Mouse (Mus musculus): Measurements from ENCODE around the gene Olfr1410. TPM values are rescaled to one million over a fixed set of nuclear protein-coding genes. Genes with fewer than 3 reads are reported as not detected.

Gene Olfr1410
- total RNA-seq, 4 experiments from 2014 or later = not detected

DNA sequence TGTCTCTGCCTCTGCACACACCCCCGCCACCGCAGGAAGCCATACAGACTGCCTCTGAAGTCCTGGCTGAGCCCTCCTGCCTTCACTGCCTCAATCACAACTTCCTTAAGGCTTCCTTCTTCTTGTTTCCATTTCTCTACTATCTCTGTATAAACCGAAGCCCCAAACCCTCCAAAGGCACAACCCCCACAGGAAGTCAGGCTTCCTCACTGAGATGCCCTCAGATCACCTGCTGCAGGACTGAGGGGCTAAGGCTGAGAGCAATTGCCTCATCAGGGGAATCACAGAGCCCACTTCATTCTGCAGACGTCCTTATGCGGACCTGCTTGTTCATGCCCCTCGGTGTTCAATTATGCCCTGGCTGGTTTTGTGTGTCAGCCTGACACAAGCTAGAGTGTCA is 34.8 kb downstream of the Olfr1410 start:
- no peak for DNase-seq (ENCODE audit: low spot score in 2 of 2)

DNA sequence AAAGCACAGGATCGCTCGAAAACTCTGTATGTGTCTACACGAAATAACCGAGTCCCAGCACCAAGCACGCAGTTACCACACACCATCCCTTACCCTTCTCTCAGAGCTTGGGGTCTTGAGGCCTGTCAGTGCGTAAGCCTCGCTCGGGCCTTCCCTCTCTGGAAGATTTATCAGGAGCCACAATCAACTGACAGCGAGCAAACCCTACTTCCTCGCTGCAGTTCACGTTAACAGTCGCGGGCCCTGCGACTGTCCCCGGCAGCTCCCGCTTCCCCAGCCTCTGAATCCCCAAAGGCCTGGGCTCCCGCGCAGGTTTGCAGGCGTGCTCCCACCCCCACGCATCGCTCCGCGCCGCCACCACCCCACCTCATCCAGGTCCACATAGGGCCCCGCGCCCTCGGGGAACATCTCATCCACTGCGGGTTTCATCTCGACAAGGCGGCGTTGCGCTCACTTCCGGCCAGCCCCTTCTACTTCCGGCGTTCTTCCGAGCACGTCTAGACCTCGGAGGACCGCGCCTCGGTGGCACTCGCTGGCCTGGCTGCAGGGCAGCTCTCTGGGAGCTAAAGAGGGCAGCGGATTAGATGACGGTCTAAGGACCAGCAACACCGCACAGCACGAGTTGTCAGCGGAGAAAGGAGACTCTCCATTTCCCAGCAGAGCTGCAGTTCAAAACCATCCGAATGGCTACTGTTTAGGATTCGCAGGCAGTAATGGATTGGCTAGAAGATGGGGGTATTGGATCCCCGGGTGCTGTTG is 36.1 kb downstream of the Olfr1410 start, which contains the start of gene Cops9:
Cops9 (minus strand) TSS at position 472 of the 759 bp plus-strand sequence.
- peak; percentile 81 to 89 for DNase-seq (ENCODE audit: low spot score in 2 of 2)

DNA sequence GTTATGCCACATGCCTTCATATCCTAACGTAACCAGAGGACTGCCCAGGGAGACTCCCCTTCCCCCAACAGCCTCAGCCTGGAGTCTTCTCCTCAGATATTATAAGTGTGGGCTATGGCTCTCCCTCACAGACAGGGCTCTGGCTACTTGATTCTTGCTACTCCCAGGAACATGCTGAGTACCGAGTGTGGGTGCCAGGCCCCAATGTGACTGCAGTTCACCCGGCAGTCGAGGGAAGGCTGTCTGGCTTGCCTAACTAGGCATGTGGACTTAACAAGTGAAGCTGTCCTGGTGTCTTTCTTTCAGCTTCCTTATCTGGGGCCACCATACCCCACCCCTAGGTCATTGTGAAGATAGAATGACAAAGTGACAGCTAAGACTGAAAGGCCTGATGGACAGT is 38.1 kb downstream of the Olfr1410 start:
- DNase-seq (ENCODE audit: low spot score in 2 of 2) = no peak

DNA sequence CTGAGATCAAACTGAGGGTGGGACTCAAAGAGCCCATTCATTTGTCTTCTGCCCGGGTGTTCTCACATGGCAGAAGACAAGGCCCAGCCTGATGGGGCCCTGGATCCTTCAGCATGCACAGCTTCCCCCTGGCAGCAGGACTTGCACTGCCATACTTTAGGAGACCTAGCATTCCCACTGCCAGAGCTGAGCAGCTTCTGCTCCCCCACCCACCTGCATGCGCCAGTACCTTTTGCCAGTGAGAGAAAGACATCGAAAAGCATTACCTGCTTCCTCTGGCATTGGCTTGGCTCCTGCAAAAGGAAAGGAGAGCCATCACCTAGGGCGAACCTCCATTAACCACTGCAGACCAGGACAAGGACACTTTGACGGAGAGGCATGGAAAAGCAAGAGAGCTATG is 39.3 kb downstream of the Olfr1410 start:
- no peak for DNase-seq (ENCODE audit: low spot score in 2 of 2)

DNA sequence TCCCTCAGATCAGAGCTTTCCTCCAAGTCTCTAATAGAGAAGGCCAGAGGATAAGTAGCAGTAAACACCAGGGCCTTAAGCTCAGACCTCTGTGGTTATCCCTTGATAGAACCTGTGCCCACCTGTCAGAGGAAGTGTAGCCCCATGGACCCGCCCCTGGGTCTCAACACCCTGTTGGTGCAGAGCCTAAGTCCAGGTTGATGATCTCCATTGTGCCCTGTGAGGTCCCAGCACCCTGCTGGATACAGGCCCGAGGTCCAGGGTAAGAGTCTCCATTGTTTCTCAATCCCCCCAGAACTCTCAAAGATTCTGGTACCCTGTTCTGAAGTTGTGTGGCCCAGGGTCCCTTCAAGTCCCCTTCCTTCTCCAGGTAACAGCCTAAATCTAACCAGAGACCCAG is 40.5 kb downstream of the Olfr1410 start:
- no peak for DNase-seq (ENCODE audit: low spot score in 2 of 2)

DNA sequence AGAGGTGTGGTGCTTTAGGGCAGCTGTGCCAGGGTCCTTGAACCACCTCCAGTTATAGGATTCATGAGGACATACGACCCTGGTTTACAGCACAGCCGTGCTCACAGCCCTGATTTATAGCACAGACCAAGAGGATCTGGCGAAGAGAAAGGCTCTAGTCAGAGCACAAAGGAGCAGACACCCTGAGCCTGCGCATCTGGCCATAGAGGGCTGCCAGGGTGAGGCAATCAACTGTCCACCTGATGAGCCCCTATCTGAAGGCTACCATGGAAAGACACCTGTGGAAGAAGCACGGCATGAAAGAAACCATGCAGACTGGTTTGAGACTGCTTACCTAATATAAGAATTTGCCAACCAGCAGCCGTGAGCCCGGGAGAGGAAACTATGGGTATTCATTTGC is 41.0 kb downstream of the Olfr1410 start:
- no peak for DNase-seq (ENCODE audit: low spot score in 2 of 2)

DNA sequence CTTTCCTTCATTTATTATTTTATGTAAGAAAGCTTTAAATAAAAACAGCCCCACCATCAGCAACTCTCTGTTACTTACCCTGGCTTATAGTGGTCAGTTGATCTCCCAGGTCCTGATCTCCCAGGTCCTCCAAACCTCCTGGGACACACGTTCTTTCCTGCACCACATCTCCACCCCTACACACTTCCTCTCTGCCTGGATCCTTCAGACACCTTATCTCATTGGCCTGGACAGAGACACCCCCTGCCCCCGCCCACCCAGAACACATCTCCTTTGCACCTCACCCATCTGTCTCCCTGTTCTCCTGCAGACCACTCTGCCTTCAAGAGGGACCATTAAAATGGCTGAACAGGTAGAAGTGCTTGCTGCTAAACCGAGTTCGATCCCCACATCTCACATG is 41.4 kb downstream of the Olfr1410 start:
- no peak for DNase-seq (ENCODE audit: low spot score in 2 of 2)

DNA sequence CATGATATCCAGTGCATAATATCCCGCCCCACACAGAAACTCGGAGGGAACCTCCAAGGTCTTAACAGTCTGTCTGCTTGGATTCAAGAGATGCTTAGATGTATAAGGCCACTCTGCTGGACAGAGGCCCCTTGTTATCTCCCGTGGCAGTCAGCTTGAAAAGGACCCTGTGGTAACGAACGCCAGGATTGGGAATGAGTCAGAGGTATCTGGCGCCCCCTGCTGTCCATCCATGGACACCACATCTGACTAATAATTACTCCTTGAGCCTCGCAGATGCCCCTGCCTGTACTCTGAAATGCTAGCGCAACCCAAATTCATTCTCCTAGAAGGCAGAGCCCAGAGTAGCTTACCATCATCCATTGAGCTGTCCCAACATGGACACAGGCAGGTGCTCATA is 42.2 kb downstream of the Olfr1410 start:
- peak; percentile 55 to 84 for DNase-seq (ENCODE audit: low spot score in 2 of 2)

DNA sequence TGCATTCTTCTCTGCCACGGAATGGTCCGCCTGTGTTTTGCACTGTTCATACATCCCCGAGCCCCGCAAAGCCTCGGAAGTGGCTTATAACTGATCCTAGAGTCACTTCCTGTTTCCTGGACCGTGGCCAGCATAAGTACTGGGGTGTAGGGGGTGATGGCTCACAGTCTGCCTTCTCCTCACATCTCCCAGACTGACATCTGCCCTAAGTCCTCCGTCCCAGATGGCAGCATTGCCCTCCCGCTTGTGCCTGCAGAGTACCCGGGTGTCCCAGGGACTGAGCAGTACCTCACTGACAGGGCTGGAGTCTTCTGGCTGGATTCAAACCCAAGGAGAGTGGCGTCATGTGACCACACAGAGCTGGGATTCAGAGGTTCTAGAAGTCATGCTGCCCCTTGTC is 42.6 kb downstream of the Olfr1410 start:
- DNase-seq (ENCODE audit: low spot score in 2 of 2) = no peak

DNA sequence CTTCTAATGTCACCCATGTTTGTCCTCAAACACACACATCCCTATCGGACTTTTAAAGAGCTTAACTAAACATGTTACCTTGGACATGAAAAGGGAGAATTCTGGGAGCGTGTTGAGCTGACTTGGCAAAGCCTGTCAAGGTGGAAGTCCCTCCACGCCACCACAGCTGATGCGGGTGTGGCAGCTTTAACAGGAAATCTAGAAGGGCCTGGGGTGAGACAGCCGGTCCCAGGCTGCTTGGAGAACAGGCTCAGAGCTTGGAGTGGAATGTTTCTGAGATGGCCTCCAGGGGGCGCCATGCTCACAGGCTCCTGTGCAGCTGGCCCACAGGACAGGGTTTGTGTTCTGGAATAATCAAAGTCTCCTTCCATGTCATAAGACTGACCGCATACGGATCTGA is 43.1 kb downstream of the Olfr1410 start, which contains the start of gene Otos:
Otos (minus strand) TSS at position 169 of the 400 bp plus-strand sequence.
- DNase-seq (ENCODE audit: low spot score in 2 of 2) = peak; percentile 61 to 81

DNA sequence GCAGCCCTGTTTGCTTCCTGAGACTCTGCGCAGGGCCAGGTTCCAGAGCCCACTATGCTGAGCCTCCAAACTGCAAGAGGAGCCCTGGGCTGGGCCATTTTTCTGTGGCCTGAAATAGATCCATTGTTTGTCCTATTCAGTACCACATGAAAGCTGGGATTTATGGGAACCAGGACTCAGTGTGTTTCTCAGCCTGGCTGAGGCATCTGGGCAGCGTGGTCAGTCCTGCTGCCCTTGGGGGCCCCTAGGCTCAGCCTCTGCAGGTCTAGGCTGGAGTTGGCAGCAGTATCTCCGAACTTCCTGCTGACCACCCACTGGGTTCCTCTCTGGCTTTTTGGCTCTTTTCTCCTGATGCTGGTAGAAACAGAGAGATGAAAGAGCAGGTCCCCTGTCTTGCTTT is 45.9 kb downstream of the Olfr1410 start:
- DNase-seq (ENCODE audit: low spot score in 2 of 2) = no peak

DNA sequence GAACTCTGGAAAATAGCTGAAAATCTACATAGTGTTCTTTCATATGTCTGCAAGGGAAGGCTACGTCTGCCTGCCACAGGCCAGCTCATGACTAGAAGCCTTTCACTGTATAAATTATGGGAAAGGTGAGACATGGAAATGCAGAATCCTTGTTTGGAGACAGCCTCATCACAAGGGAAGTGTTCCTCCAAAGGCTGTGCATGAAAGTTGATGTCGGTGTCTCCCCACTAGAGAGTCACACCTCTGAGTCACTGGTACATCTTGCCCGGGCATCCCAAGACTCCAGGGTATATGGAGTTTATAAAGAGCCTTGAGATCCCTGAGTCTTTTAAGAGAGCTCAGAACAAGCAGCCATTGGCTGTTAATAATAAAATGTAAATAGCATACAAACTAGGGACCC is 47.6 kb downstream of the Olfr1410 start:
- DNase-seq (ENCODE audit: low spot score in 2 of 2) = no peak

DNA sequence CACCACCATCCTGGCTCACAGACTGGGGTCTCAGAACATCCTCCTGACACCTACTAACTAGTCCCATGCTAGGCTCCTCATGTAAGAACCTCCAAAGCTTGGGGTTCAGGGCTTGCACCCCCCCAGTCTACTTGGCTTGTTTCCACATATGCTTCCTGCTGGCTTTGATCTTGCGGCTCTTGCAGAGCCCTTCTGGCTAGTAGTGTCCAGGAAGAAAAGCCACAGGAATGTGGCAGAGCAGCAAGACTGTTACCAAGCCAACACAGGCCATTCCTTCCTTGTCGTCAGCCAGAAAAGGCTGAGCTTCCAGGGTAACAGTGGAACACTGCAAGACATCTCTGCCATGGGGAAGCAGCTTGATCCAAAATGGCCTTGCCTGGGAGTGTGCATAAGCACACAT is 49.1 kb downstream of the Olfr1410 start:
- DNase-seq (ENCODE audit: low spot score in 2 of 2) = no peak

DNA sequence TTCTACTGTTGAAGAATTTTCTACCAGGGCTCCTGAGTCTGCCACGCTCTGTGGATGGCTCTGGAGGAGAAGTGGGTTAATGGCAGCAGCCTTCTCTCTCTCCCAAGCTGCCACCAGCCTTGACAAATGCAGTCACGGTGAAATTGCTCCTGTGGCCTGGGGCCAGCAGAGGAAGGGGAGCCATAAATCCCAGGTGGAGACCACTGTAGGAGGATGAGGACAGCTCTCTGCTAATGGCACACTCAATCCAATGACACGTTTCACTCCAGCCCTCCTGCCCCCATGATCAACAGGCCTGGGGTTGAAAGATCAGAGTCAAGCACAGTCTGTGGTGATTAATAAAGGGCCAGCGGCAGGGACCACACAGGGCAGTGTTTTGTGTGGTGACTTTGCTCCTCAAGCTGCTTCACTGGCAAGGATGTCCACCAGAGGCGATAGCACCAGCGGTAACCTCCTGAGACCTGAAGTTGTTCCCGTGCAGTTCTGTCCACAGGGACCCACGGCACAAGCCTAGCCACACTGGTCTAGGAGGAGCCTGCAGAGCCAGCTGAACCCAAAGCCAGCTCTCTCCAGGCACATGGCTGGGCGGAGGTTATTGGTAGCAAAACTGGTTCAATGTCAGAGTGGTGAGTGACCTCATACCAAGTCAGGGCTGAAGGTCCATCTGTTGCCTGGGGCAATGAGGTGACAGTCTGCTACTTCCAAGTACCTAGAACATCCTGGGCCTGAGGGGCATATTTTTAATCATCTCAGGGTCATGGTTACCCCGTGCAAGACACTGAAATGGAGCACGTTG is 51.6 kb downstream of the Olfr1410 start:
- DNase-seq (ENCODE audit: low spot score in 2 of 2) = no peak

DNA sequence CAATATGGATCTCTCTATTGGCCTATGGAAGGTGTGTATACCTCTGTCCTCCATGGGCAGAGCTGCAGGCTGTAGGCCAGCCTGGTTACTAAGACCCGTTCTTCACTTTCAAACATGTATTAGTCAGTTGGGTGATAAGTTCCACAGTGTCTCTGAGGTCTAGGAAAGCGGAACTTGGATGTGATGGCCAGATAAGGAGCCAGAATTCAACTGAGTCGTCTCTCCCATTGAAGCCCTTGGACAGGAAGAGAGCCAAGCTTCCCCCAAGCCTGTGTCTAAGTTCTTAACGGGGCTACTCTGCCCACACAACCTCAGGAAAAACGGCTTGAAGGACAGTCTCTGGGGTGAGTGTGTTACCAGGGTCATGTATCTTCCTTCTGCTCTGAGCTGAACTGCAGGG is 53.8 kb downstream of the Olfr1410 start:
- DNase-seq (ENCODE audit: low spot score in 2 of 2) = no peak

Other genes starting within 250 kb of the Olfr1410 start
- gene Ndufa10, start 131.9 kb upstream of the Olfr1410 start, total RNA-seq (2022) = 100 to 1,000 TPM; 244 to 286 (median 261) TPM
- not detected for gene Olfr1416, start 120.7 kb upstream of the Olfr1410 start, total RNA-seq (2022)
- gene Olfr1415, start 109.7 kb upstream of the Olfr1410 start, total RNA-seq (2022) = not detected
- not detected for gene Olfr1414, start 87.1 kb upstream of the Olfr1410 start, total RNA-seq (2022)
- gene Olfr1413, start 34.5 kb upstream of the Olfr1410 start, total RNA-seq (2022) = not detected
- not detected for gene Olfr1412, start 20.0 kb upstream of the Olfr1410 start, total RNA-seq (2022)
- gene Olfr1411, start 11.4 kb upstream of the Olfr1410 start, total RNA-seq (2022) = not detected
- gene Olfr12, start 12.0 kb downstream of the Olfr1410 start, total RNA-seq (2022) = under 1 TPM in 1 of 4 experiments, not detected in 3; 0.08 TPM
- gene Cops9, start 36.2 kb downstream of the Olfr1410 start, total RNA-seq (2022) = 100 to 1,000 TPM; 287 to 341 (median 310) TPM
- 1 to 10 TPM in 3 of 4 experiments, under 1 TPM in 1; 0.51 to 2.3 (median 1.8) TPM for gene Otos, start 43.1 kb downstream of the Olfr1410 start, total RNA-seq (2022)
- 100 to 1,000 TPM; 120 to 145 (median 132) TPM for gene Gpc1, start 225.9 kb downstream of the Olfr1410 start, total RNA-seq (2022)

Data from layer of hippocampus, adult 8-10 months (tissue).